Mouse (Mus musculus): ENCODE results near the gene Cd47. TPM values are rescaled to one million over a fixed set of nuclear protein-coding genes. Genes with fewer than 3 reads are reported as not detected.

Gene Cd47
- total and polyA plus RNA-seq, 3 experiments: 102 to 277 (median 142) TPM

DNA sequence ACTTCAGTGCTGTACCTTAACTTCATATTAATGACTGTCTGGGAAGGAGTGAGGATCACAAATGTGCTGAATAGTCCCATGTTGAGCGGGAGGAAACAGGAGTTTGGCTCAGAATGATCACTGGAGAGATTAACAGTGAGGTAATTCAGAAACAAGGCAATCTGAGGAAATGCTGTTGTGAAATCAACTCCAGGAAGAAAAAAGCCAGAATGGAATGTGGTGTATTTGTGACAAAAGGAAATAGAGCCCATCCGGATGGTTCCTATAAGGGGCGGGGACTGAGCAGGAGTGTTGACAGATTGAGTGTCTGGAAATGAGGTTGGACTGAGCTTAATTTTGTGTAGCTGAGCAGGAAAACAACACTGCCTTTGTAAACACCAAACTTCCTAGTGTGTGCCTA lies 153.5 kb downstream of the Cd47 start:
- Histone ChIP-seq H3K27ac (ENCODE audit: insufficient read depth, low read depth) (peak overlapping the region; percentile 98), H3K79me2 (replicated peaks; ENCODE audit: control insufficient read depth, extremely low read depth, insufficient read depth, poor library complexity, severe bottlenecking) (peaks cover 83% of the 10 kb centered on the region), H3K4me2 (ENCODE audit: insufficient read depth, low read depth, poor library complexity, severe bottlenecking) (peak overlapping the region; percentile 98), H3K9ac (ENCODE audit: insufficient read depth, low read depth) (peak overlapping the region; percentile 93), H3K27me3 (replicated peaks) (no peaks in the 10 kb centered on the region), H3K36me3 (replicated peaks in 1 of 2; ENCODE audit: control insufficient read depth in 1 of 2, insufficient read depth in 1 of 2, low read length in 1 of 2) (peaks cover 40 to 67% of the 10 kb centered on the region in 2 experiments), H3K4me1 (ENCODE audit: control insufficient read depth in 1 of 2, insufficient read depth in 2 of 2) (peaks cover 22 to 57% of the 10 kb centered on the region in 2 experiments), H3K9me3 (replicated peaks; ENCODE audit: low read length) (peaks cover 10% of the 10 kb centered on the region), H3K4me3 (replicated peaks in 1 of 3; ENCODE audit: low read depth in 2 of 3, low read length in 2 of 3, poor library complexity in 1 of 3) (peak overlapping the region in 2 of 3 experiments; percentile 40 to 61)
- dilution Hi-C loops (cut with MboI; ENCODE audit: extremely low pct_ligation_motif_present, extremely low pct_unique_long_range_greater_than_20kb, low sequenced_read_pairs) (no loop called here), in situ Hi-C loops (cut with MboI; ENCODE audit: low pct_ligation_motif_present, low pct_unique_long_range_greater_than_20kb, low sequenced_read_pairs) (no loop called here)
- TF ChIP-seq SIN3A (IDR thresholded peaks at IDR 0.05; ENCODE audit: low read length): 0 out of 2 replicates have a peak, but pooled peaks have one; percentile 2
- TF ChIP-seq ZC3H11A (IDR thresholded peaks at IDR 0.05; ENCODE audit: low read depth, low read length): no peak
- TF ChIP-seq ZMIZ1 (IDR thresholded peaks at IDR 0.05; ENCODE audit: low read depth, low read length): 0 out of 2 replicates have a peak, but pooled peaks have one; percentile 42
- TF ChIP-seq ZKSCAN1 (IDR thresholded peaks at IDR 0.05; ENCODE audit: borderline replicate concordance, low read depth, low read length): no peak
- no peak for TF ChIP-seq PAX5 (IDR thresholded peaks at IDR 0.05; ENCODE audit: low read length)
- no peak for TF ChIP-seq UBTF (IDR thresholded peaks at IDR 0.05; ENCODE audit: low read depth, low read length)
- 0 out of 2 replicates have a peak, but pooled peaks have one; percentile 2 for TF ChIP-seq KAT2A (IDR thresholded peaks at IDR 0.05; ENCODE audit: insufficient replicate concordance, low read length)
- no peak for TF ChIP-seq CHD2 (IDR thresholded peaks at IDR 0.05; ENCODE audit: low read length)
- TF ChIP-seq CTCF (conservative IDR thresholded peaks at IDR 0.05 in 1 of 2, IDR thresholded peaks at IDR 0.05 in 1 of 2; ENCODE audit: low read depth in 2 of 2, low read length in 2 of 2): no peak
- no peak for TF ChIP-seq TCF12 (IDR thresholded peaks at IDR 0.05; ENCODE audit: low read depth, low read length)
- no peak; the same call in 1 of the 2 replicates for TF ChIP-seq CHD1 (IDR thresholded peaks at IDR 0.05; ENCODE audit: low read depth, low read length)
- no peak for TF ChIP-seq ZNF384 (IDR thresholded peaks at IDR 0.05; ENCODE audit: low read depth, low read length)
- peak; percentile 12 for TF ChIP-seq MXI1 (IDR thresholded peaks at IDR 0.05; ENCODE audit: low read depth, low read length)
- TF ChIP-seq MEF2A (IDR thresholded peaks at IDR 0.05; ENCODE audit: borderline replicate concordance, low read depth, low read length): 0 out of 2 replicates have a peak, but pooled peaks have one; percentile 7
- no peak for TF ChIP-seq E2F4 (IDR thresholded peaks at IDR 0.05; ENCODE audit: insufficient replicate concordance, low read depth, low read length)
- no peak for TF ChIP-seq POLR2AphosphoS2 (IDR thresholded peaks at IDR 0.05; ENCODE audit: low read depth, low read length)
- TF ChIP-seq MAX (IDR thresholded peaks at IDR 0.05; ENCODE audit: low read length): no peak
- TF ChIP-seq JUN (IDR thresholded peaks at IDR 0.05; ENCODE audit: insufficient read depth, low read depth, low read length): no peak
- no peak for TF ChIP-seq EP300 (IDR thresholded peaks at IDR 0.05; ENCODE audit: low read length)
- no peak for TF ChIP-seq USF1 (IDR thresholded peaks at IDR 0.05; ENCODE audit: low read depth, low read length)
- no peak for TF ChIP-seq IRF4 (IDR thresholded peaks at IDR 0.05; ENCODE audit: low read depth, low read length)
- DNase-seq (ENCODE audit: extremely low read depth): no peak

DNA sequence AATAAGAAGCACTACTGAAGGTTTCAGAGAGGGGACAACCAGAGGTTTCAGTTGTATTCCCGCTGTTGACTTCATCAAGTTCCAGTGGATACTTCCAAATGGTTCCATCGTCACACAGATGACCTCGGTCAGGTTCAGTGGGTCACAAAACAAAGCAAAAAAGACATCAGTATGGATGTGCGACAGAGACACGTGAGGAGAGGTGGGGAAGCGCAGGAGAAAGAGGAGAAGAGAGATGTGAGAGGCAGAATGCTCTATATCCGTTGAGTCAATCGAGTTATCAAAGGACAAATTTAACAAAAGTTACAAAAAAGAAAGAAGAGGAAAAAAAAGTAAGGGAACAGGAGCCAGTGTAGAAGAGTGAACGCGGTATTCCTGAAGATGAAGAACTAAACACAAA lies 154.6 kb downstream of the Cd47 start:
- dilution Hi-C loops (cut with MboI; ENCODE audit: extremely low pct_ligation_motif_present, extremely low pct_unique_long_range_greater_than_20kb, low sequenced_read_pairs) (no loop called here), in situ Hi-C loops (cut with MboI; ENCODE audit: low pct_ligation_motif_present, low pct_unique_long_range_greater_than_20kb, low sequenced_read_pairs) (no loop called here)
- H3K36me3 ChIP-seq (replicated peaks in 1 of 2; ENCODE audit: control insufficient read depth in 1 of 2, insufficient read depth in 1 of 2, low read length in 1 of 2): peaks cover 40 to 67% of the 10 kb centered on the region in 2 experiments
- TF ChIP-seq POLR2A (IDR thresholded peaks at IDR 0.05; ENCODE audit: low read depth, low read length) (no peak), NELFE (IDR thresholded peaks at IDR 0.05; ENCODE audit: low read depth, low read length) (no peak), MEF2A (IDR thresholded peaks at IDR 0.05; ENCODE audit: borderline replicate concordance, low read depth, low read length) (no peak), BHLHE40 (IDR thresholded peaks at IDR 0.05; ENCODE audit: low read depth, low read length) (peak; percentile 64), SMC3 (IDR thresholded peaks at IDR 0.05; ENCODE audit: low read depth, low read length) (0 out of 2 replicates have a peak, but pooled peaks have one; percentile 2), CTCF (conservative IDR thresholded peaks at IDR 0.05 in 1 of 2, IDR thresholded peaks at IDR 0.05 in 1 of 2; ENCODE audit: low read depth in 2 of 2, low read length in 2 of 2) (no peak), MAX (IDR thresholded peaks at IDR 0.05; ENCODE audit: low read length) (peak; percentile 65; the same call in 1 of the 2 replicates), CHD2 (IDR thresholded peaks at IDR 0.05; ENCODE audit: low read length) (0 out of 2 replicates have a peak, but pooled peaks have one; percentile 24), MXI1 (IDR thresholded peaks at IDR 0.05; ENCODE audit: low read depth, low read length) (peak; percentile 75), MYC (IDR thresholded peaks at IDR 0.05; ENCODE audit: low read depth, low read length) (no peak), RCOR1 (conservative IDR thresholded peaks at IDR 0.05; ENCODE audit: low read depth, low read length) (no peak)
- H3K9me3 ChIP-seq (replicated peaks; ENCODE audit: low read length): peaks cover 10% of the 10 kb centered on the region
- DNase-seq (ENCODE audit: extremely low read depth): no peak
- peaks cover 82% of the 10 kb centered on the region for H3K79me2 ChIP-seq (replicated peaks; ENCODE audit: control insufficient read depth, extremely low read depth, insufficient read depth, poor library complexity, severe bottlenecking)
- H3K27ac ChIP-seq (ENCODE audit: insufficient read depth, low read depth): peak overlapping the region; percentile 98
- H3K4me1 ChIP-seq (ENCODE audit: control insufficient read depth in 1 of 2, insufficient read depth in 2 of 2): peaks cover 22 to 56% of the 10 kb centered on the region in 2 experiments
- H3K4me2 ChIP-seq (ENCODE audit: insufficient read depth, low read depth, poor library complexity, severe bottlenecking): peak overlapping the region; percentile 98
- H3K27me3 ChIP-seq (replicated peaks): no peaks in the 10 kb centered on the region
- peak overlapping the region in 2 of 3 experiments; percentile 40 to 61 for H3K4me3 ChIP-seq (replicated peaks in 1 of 3; ENCODE audit: low read depth in 2 of 3, low read length in 2 of 3, poor library complexity in 1 of 3)
- peak overlapping the region; percentile 93 for H3K9ac ChIP-seq (ENCODE audit: insufficient read depth, low read depth)
